Mouse (Mus musculus): ENCODE measurements at regions not wholly inside any gene's neighbourhood (a gene's known extent, or its start where the extent isn't known, plus 50 kb on each side); places are given as distances from the start of the nearest gene placed in this dataset.
A peak's percentile ranks its signal among the peaks of the same experiment; 100 is the strongest.

DNA sequence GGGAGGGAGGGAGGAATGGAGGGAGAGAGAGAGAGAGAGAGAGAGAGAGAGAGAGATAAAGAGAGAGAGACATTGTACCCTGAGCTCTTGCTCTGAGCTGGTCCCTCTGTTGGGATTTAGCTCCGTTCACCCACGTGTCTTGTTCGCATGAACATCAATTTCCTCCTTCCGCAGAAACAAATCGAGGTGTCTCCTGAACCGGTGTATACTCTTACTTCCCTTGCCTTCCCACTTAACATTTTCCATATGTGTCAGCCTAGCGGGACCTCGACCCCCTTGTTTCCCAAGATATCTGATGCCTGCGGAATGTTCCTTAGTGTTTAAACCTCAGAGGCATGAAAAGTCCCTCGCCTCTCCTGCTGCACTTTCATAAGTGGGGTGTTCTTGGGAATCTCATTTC is 484.1 kb downstream of the Med13l start:
- 0 out of 2 replicates have a peak, but pooled peaks cover 2% of the 10 kb centered on the region for H3K9me3 ChIP-seq (ENCODE audit: control insufficient read depth, low read length)
- no peak overlapping the region for H3K4me3 ChIP-seq (ENCODE audit: low read depth, low read length)
- no peaks in the 10 kb centered on the region for H3K4me1 ChIP-seq (replicated peaks; ENCODE audit: control insufficient read depth, insufficient read depth, low read length)
- H3K4me2 ChIP-seq (ENCODE audit: low read length): no peak overlapping the region
- no peaks in the 10 kb centered on the region for H3K36me3 ChIP-seq (ENCODE audit: control insufficient read depth, insufficient read depth, low read length)
- ATAC-seq (replicated peaks; ENCODE audit: low FRiP score, low TSS enrichment, low read depth): no peak
- 51% methylated on average over 10 of the region's 10 CpGs for WGBS
- no peaks in the 10 kb centered on the region for H3K27me3 ChIP-seq (replicated peaks; ENCODE audit: control insufficient read depth, insufficient read depth, low read length)
- DNase-seq (ENCODE audit: low spot score): no peak
- no peak overlapping the region for H3K27ac ChIP-seq (ENCODE audit: low read depth)
- H3K9ac ChIP-seq (ENCODE audit: low read length): no peak overlapping the region

- Histone ChIP-seq H3K36me3 (ENCODE audit: control insufficient read depth, insufficient read depth, low read length) (no peaks in the 10 kb centered on the region), H3K4me3 (ENCODE audit: low read depth, low read length) (no peak overlapping the region), H3K27me3 (replicated peaks; ENCODE audit: control insufficient read depth, insufficient read depth, low read length) (no peaks in the 10 kb centered on the region), H3K9ac (ENCODE audit: low read length) (no peak overlapping the region), H3K9me3 (ENCODE audit: control insufficient read depth, low read length) (no peaks in the 10 kb centered on the region), H3K4me1 (replicated peaks; ENCODE audit: control insufficient read depth, insufficient read depth, low read length) (no peaks in the 10 kb centered on the region), H3K4me2 (ENCODE audit: low read length) (no peak overlapping the region), H3K27ac (ENCODE audit: low read depth) (no peak overlapping the region)
- 49% methylated on average over 4 of the region's 4 CpGs for WGBS
- DNase-seq (ENCODE audit: low spot score) (no peak), ATAC-seq (replicated peaks; ENCODE audit: low FRiP score, low TSS enrichment, low read depth) (no peak)
Observed at GRCm38 (mm10) chr5:119047581-119047980, 487.1 kb downstream of the Med13l start.

GRCm38 (mm10) chr5:119052354-119052996 is 492.0 kb downstream of the Med13l start:
- Histone ChIP-seq H3K36me3 (ENCODE audit: control insufficient read depth, insufficient read depth, low read length) (no peaks in the 10 kb centered on the region), H3K4me3 (ENCODE audit: low read depth, low read length) (no peak overlapping the region), H3K4me1 (replicated peaks; ENCODE audit: control insufficient read depth, insufficient read depth, low read length) (no peaks in the 10 kb centered on the region), H3K27ac (ENCODE audit: low read depth) (no peak overlapping the region), H3K27me3 (replicated peaks; ENCODE audit: control insufficient read depth, insufficient read depth, low read length) (no peaks in the 10 kb centered on the region), H3K9ac (ENCODE audit: low read length) (no peak overlapping the region), H3K4me2 (ENCODE audit: low read length) (no peak overlapping the region), H3K9me3 (ENCODE audit: control insufficient read depth, low read length) (no peaks in the 10 kb centered on the region)
- DNase-seq (ENCODE audit: low spot score) (no peak), ATAC-seq (replicated peaks; ENCODE audit: low FRiP score, low TSS enrichment, low read depth) (no peak)
- 30% methylated on average over 11 of the region's 11 CpGs for WGBS

- H3K4me1 ChIP-seq (replicated peaks; ENCODE audit: control insufficient read depth, insufficient read depth, low read length): no peaks in the 10 kb centered on the region
- DNase-seq (ENCODE audit: low spot score): no peak
- H3K4me3 ChIP-seq (ENCODE audit: low read depth, low read length): no peak overlapping the region
- H3K4me2 ChIP-seq (ENCODE audit: low read length): no peak overlapping the region
- no peaks in the 10 kb centered on the region for H3K27me3 ChIP-seq (replicated peaks; ENCODE audit: control insufficient read depth, insufficient read depth, low read length)
- H3K27ac ChIP-seq (ENCODE audit: low read depth): no peak overlapping the region
- H3K9ac ChIP-seq (ENCODE audit: low read length): no peak overlapping the region
- 89% methylated on average over 8 of the region's 8 CpGs for WGBS
- 0 out of 2 replicates have a peak, but pooled peaks have one; percentile 11 for ATAC-seq (replicated peaks; ENCODE audit: low FRiP score, low TSS enrichment, low read depth)
- no peaks in the 10 kb centered on the region for H3K36me3 ChIP-seq (ENCODE audit: control insufficient read depth, insufficient read depth, low read length)
- no peaks in the 10 kb centered on the region for H3K9me3 ChIP-seq (ENCODE audit: control insufficient read depth, low read length)
Observed at GRCm38 (mm10) chr5:119053738-119054137, 493.3 kb downstream of the Med13l start.

DNA sequence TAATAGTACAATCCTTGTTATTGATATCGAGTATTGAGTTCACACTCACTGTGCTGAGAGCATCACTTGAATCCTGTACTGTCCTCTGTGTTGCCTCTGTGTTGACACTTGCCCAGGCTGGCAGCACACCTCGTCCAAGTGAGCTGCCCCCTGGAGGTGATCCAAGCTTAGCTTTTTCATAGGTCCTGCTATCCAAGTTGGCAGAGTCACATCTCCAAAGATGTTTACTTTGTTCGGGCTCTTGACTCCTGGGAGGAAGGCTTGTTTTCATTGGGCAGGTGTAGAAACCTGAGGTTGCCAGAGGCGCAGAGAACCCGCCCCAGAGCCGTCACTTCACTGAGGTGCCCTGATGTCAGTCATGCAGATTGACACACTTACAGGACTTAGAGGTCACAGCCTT is 493.9 kb downstream of the Med13l start:
- no peaks in the 10 kb centered on the region for H3K4me1 ChIP-seq (replicated peaks; ENCODE audit: control insufficient read depth, insufficient read depth, low read length)
- DNase-seq (ENCODE audit: low spot score) (no peak), ATAC-seq (replicated peaks; ENCODE audit: low FRiP score, low TSS enrichment, low read depth) (no peak)
- no peaks in the 10 kb centered on the region for H3K36me3 ChIP-seq (ENCODE audit: control insufficient read depth, insufficient read depth, low read length)
- WGBS: 69% methylated on average over 6 of the region's 6 CpGs
- no peak overlapping the region for H3K4me2 ChIP-seq (ENCODE audit: low read length)
- H3K9ac ChIP-seq (ENCODE audit: low read length): no peak overlapping the region
- no peak overlapping the region for H3K4me3 ChIP-seq (ENCODE audit: low read depth, low read length)
- no peak overlapping the region for H3K27ac ChIP-seq (ENCODE audit: low read depth)
- H3K27me3 ChIP-seq (replicated peaks; ENCODE audit: control insufficient read depth, insufficient read depth, low read length): no peaks in the 10 kb centered on the region
- no peaks in the 10 kb centered on the region for H3K9me3 ChIP-seq (ENCODE audit: control insufficient read depth, low read length)

DNA sequence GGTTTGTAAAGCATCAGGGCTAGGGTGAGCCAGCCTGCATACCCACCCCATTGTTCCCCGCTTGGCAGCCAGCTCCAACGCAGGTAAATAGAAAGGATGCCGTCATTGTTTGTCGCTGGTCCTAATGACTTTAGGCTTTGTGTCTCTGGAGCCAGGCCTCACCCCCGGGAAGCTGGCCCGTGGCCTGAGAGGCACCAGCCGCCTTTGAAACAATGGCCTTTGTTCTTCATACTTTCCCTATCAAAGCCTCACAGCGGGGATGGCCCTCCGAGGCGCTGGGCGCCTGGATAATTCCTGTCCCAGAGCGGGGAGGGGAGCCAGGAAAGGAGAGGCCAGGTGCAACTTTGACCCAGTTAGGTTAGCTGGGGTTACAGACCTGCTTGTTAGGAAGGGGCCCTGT is 495.0 kb downstream of the Med13l start:
- Histone ChIP-seq H3K4me2 (ENCODE audit: low read length) (no peak overlapping the region), H3K27me3 (replicated peaks; ENCODE audit: control insufficient read depth, insufficient read depth, low read length) (no peaks in the 10 kb centered on the region), H3K4me1 (replicated peaks; ENCODE audit: control insufficient read depth, insufficient read depth, low read length) (no peaks in the 10 kb centered on the region), H3K9me3 (ENCODE audit: control insufficient read depth, low read length) (no peaks in the 10 kb centered on the region), H3K27ac (ENCODE audit: low read depth) (no peak overlapping the region), H3K4me3 (ENCODE audit: low read depth, low read length) (no peak overlapping the region), H3K36me3 (ENCODE audit: control insufficient read depth, insufficient read depth, low read length) (no peaks in the 10 kb centered on the region), H3K9ac (ENCODE audit: low read length) (no peak overlapping the region)
- ATAC-seq (replicated peaks; ENCODE audit: low FRiP score, low TSS enrichment, low read depth) (no peak), DNase-seq (ENCODE audit: low spot score) (no peak)
- WGBS: 19% methylated on average over 12 of the region's 12 CpGs

DNA sequence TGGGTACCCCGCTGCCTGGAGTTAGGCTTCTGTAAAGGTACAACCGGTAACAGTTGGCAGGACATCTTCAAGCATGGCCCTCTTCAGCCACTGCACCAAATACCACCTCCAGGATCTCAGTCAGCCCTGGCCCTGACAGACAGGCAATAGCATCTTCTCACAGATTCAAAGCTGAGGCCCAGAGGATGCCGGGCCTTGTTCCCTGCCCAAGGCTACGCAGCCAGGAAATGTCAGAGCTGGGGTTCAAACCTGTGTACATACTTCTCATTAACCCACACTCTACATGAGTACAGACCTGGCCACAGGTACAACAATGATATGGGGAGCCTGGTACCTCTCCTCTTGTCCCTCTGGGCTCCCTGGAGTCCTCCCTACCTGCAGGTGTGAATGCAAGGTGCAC is 497.3 kb downstream of the Med13l start:
- Histone ChIP-seq H3K9me3 (ENCODE audit: control insufficient read depth, low read length) (no peaks in the 10 kb centered on the region), H3K4me1 (replicated peaks; ENCODE audit: control insufficient read depth, insufficient read depth, low read length) (no peaks in the 10 kb centered on the region), H3K27ac (ENCODE audit: low read depth) (no peak overlapping the region), H3K4me3 (ENCODE audit: low read depth, low read length) (no peak overlapping the region), H3K9ac (ENCODE audit: low read length) (no peak overlapping the region), H3K27me3 (replicated peaks; ENCODE audit: control insufficient read depth, insufficient read depth, low read length) (no peaks in the 10 kb centered on the region), H3K36me3 (ENCODE audit: control insufficient read depth, insufficient read depth, low read length) (no peaks in the 10 kb centered on the region), H3K4me2 (ENCODE audit: low read length) (no peak overlapping the region)
- ATAC-seq (replicated peaks; ENCODE audit: low FRiP score, low TSS enrichment, low read depth) (no peak), DNase-seq (ENCODE audit: low spot score) (no peak)
- 92% methylated on average over 4 of the region's 4 CpGs for WGBS

GRCm38 (mm10) chr5:119058231-119058851 is 497.9 kb downstream of the Med13l start:
- H3K9me3 ChIP-seq (ENCODE audit: control insufficient read depth, low read length): no peaks in the 10 kb centered on the region
- no peaks in the 10 kb centered on the region for H3K27me3 ChIP-seq (replicated peaks; ENCODE audit: control insufficient read depth, insufficient read depth, low read length)
- H3K36me3 ChIP-seq (ENCODE audit: control insufficient read depth, insufficient read depth, low read length): no peaks in the 10 kb centered on the region
- H3K4me2 ChIP-seq (ENCODE audit: low read length): no peak overlapping the region
- H3K4me3 ChIP-seq (ENCODE audit: low read depth, low read length): no peak overlapping the region
- no peak overlapping the region for H3K9ac ChIP-seq (ENCODE audit: low read length)
- ATAC-seq (replicated peaks; ENCODE audit: low FRiP score, low TSS enrichment, low read depth) (no peak), DNase-seq (ENCODE audit: low spot score) (no peak)
- H3K4me1 ChIP-seq (replicated peaks; ENCODE audit: control insufficient read depth, insufficient read depth, low read length): no peaks in the 10 kb centered on the region
- no peak overlapping the region for H3K27ac ChIP-seq (ENCODE audit: low read depth)
- WGBS: 53% methylated on average over 10 of the region's 10 CpGs

DNA sequence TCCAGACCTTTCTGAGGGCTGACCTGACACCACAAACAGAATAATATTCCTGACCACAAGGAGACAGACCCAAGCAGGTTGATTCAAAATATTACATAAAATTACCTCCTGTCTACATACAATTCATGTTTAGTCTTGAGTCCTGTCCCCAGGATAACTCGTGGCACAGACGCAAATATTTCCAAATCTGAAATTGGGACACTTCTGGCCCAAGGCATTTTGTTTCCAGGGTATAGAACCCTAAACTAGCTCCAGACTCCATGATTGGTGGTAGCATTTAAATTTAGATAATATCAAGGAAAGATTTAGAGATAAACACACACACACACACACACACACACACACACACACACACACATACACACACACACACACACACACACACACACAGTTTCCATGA is 498.7 kb downstream of the Med13l start:
- no peak for ATAC-seq (replicated peaks; ENCODE audit: low FRiP score, low TSS enrichment, low read depth)
- Histone ChIP-seq H3K9ac (ENCODE audit: low read length) (no peak overlapping the region), H3K4me2 (ENCODE audit: low read length) (no peak overlapping the region), H3K27ac (ENCODE audit: low read depth) (no peak overlapping the region), H3K27me3 (replicated peaks; ENCODE audit: control insufficient read depth, insufficient read depth, low read length) (no peaks in the 10 kb centered on the region), H3K4me1 (replicated peaks; ENCODE audit: control insufficient read depth, insufficient read depth, low read length) (no peaks in the 10 kb centered on the region), H3K36me3 (ENCODE audit: control insufficient read depth, insufficient read depth, low read length) (no peaks in the 10 kb centered on the region), H3K4me3 (ENCODE audit: low read depth, low read length) (no peak overlapping the region), H3K9me3 (ENCODE audit: control insufficient read depth, low read length) (no peaks in the 10 kb centered on the region)
- WGBS: 92% methylated on average over 2 of the region's 2 CpGs
- no peak for DNase-seq (ENCODE audit: low spot score)

All from intestine, embryonic 14.5 days (tissue).